Mouse (Mus musculus) liver, adult 2 months (tissue): ENCODE measurements around the gene Rac3. TPM values are rescaled to one million over a fixed set of nuclear protein-coding genes. Genes with fewer than 3 reads are reported as not detected.

ENCODE experiments used
- DNase-seq: peaks from one replicate; pipeline ENCODE4 v3.0.0-alpha.2; 2011; ENCODE audit warnings: low read depth, low spot score; ENCODE audit errors: extremely low read depth
- H3K27ac ChIP-seq: fragments of 200-500 bp; replicated peaks from 2 replicates; pipeline ENCODE4 v1.5.1; 2012; ENCODE audit warnings: low read depth, mild to moderate bottlenecking, control low read depth, inconsistent platforms, low read length; ENCODE audit not compliant: insufficient read depth
- H3K27me3 ChIP-seq: fragments of 200-500 bp; 2 replicates; pipeline ENCODE4 v1.6.1; 2012; ENCODE audit warnings: mild to moderate bottlenecking, moderate library complexity, low read length, inconsistent platforms; ENCODE audit not compliant: control insufficient read depth, insufficient read depth
- H3K36me3 ChIP-seq: fragments of 200-500 bp; 2 replicates; pipeline ENCODE4 v1.6.1; 2012; ENCODE audit warnings: low read length, inconsistent platforms; ENCODE audit not compliant: control insufficient read depth, insufficient read depth
- H3K4me1 ChIP-seq: fragments of 200-500 bp; 2 replicates; pipeline ENCODE4 v1.6.1; 2011; ENCODE audit warnings: low read length; ENCODE audit not compliant: control insufficient read depth, insufficient read depth
- H3K4me3 ChIP-seq: fragments of 200-500 bp; 2 replicates; pipeline ENCODE4 v1.5.1; 2011; ENCODE audit warnings: low read depth, mild to moderate bottlenecking, control low read depth, low read length, moderate library complexity; ENCODE audit not compliant: insufficient read depth
- H3K79me2 ChIP-seq: fragments of 200-500 bp; 2 replicates; pipeline ENCODE4 v1.6.1; 2012; ENCODE audit warnings: inconsistent platforms, mild to moderate bottlenecking, low read length, moderate library complexity; ENCODE audit not compliant: control insufficient read depth, insufficient read depth
- H3K9ac ChIP-seq: fragments of 200-500 bp; 2 replicates; pipeline ENCODE4 v1.6.1; 2012; ENCODE audit warnings: low read depth, mild to moderate bottlenecking, control low read depth, inconsistent platforms, low read length
- CTCF ChIP-seq: fragments of 200-500 bp; IDR thresholded peaks from 2 replicates; pipeline ENCODE4 v1.5.1; 2011; ENCODE audit warnings: low read depth, low read length, control low read depth
- POLR2A ChIP-seq: fragments of 200-500 bp; IDR thresholded peaks from 2 replicates; pipeline ENCODE4 v1.6.1; 2011; ENCODE audit warnings: low read length, control low read depth; ENCODE audit not compliant: insufficient read depth; ENCODE audit errors: extremely low read depth
- WGBS: fragments of 180-500 bp; shearing (Covaris S2); methylation state at CpG from one replicate; pipeline ENCODE4 v1.1.7; 2018; 5-methylcytosine and 5-hydroxymethylcytosine counted together
- polyA plus RNA-seq: library from polyadenylated mRNA; depleted of rRNA; stranded (reverse); fragments of >200 nt; gene quantifications from 2 replicates; pipeline ENCODE4 v1.2.3, GENCODE M21; 2012
- total RNA-seq: library from RNA; depleted of rRNA; stranded (reverse); fragments of >200 nt; gene quantifications from 2 replicates; pipeline ENCODE4 v1.2.3, GENCODE M21; 2014

The Rac3 gene
- total and polyA plus RNA-seq, 2 experiments: 0.55 to 1.1 TPM

GRCm38 (mm10) chr11:120722761-120723382, 1.6 kb downstream of the Rac3 start:
- no peak overlapping the region for H3K9ac ChIP-seq
- no peaks in the 10 kb centered on the region for H3K79me2 ChIP-seq
- WGBS: 69% methylated on average over 11 of the region's 11 CpGs
- H3K27ac ChIP-seq: no peak overlapping the region
- no peaks in the 10 kb centered on the region for H3K27me3 ChIP-seq
- H3K4me3 ChIP-seq: no peak overlapping the region
- peaks cover 11% of the 10 kb centered on the region; the same call in 1 of the 2 replicates for H3K4me1 ChIP-seq
- no peak for TF ChIP-seq POLR2A
- TF ChIP-seq CTCF: no peak
- DNase-seq: peak; percentile 33
- peaks cover 4% of the 10 kb centered on the region for H3K36me3 ChIP-seq

- 91% methylated on average over 7 of the region's 7 CpGs for WGBS
- Histone ChIP-seq H3K4me3 (no peak overlapping the region), H3K9ac (no peak overlapping the region), H3K27ac (no peak overlapping the region), H3K36me3 (peaks cover 4% of the 10 kb centered on the region), H3K27me3 (no peaks in the 10 kb centered on the region), H3K4me1 (peaks cover 11% of the 10 kb centered on the region; the same call in 1 of the 2 replicates), H3K79me2 (no peaks in the 10 kb centered on the region)
- TF ChIP-seq CTCF (no peak), POLR2A (0 out of 2 replicates have a peak, but pooled peaks have one; percentile 17)
- no peak for DNase-seq
Measured at GRCm38 (mm10) chr11:120723509-120723908, 2.2 kb downstream of the Rac3 start.

GRCm38 (mm10) chr11:120726243-120727168, 5.2 kb downstream of the Rac3 start:
- TF ChIP-seq CTCF (no peak), POLR2A (no peak)
- no peaks in the 10 kb centered on the region for H3K27me3 ChIP-seq
- WGBS: 12% methylated on average over 33 of the region's 36 CpGs
- peak overlapping the region; percentile 95 for H3K27ac ChIP-seq
- H3K4me1 ChIP-seq: peaks cover 14% of the 10 kb centered on the region; the same call in 1 of the 2 replicates
- H3K9ac ChIP-seq: peak overlapping the region; percentile 87
- DNase-seq: peak; percentile 81
- no peaks in the 10 kb centered on the region for H3K79me2 ChIP-seq
- H3K36me3 ChIP-seq: peaks cover 4% of the 10 kb centered on the region
- H3K4me3 ChIP-seq: peak overlapping the region; percentile 79

- H3K27ac ChIP-seq: peak within 1 kb of the TSS; percentile 95
- H3K4me1 ChIP-seq: peaks cover 10% of the 10 kb centered on the region; the same call in 1 of the 2 replicates
- no peaks in the 10 kb centered on the region for H3K79me2 ChIP-seq
- peak; percentile 99 for DNase-seq
- H3K9ac ChIP-seq: peak within 1 kb of the TSS; percentile 87
- H3K36me3 ChIP-seq: peaks cover 4% of the 10 kb centered on the region
- H3K27me3 ChIP-seq: no peaks in the 10 kb centered on the region
- peak; percentile 62 for TF ChIP-seq CTCF
- peak; percentile 95 for TF ChIP-seq POLR2A
- peak within 1 kb of the TSS; percentile 79 for H3K4me3 ChIP-seq
- 2% methylated on average over 14 of the region's 14 CpGs for WGBS
Measured at GRCm38 (mm10) chr11:120727169-120727527, 5.9 kb downstream of the Rac3 start, which contains the start of gene Dcxr. TSS of gene Dcxr (minus strand) at chr11:120727281.

GRCm38 (mm10) chr11:120727564-120727963, 6.3 kb downstream of the Rac3 start:
- no peak overlapping the region for H3K9ac ChIP-seq
- H3K27me3 ChIP-seq: no peaks in the 10 kb centered on the region
- no peak for DNase-seq
- peaks cover 10% of the 10 kb centered on the region; the same call in 1 of the 2 replicates for H3K4me1 ChIP-seq
- TF ChIP-seq CTCF (no peak), POLR2A (no peak)
- no peak overlapping the region for H3K27ac ChIP-seq
- 54% methylated on average over 11 of the region's 12 CpGs for WGBS
- H3K36me3 ChIP-seq: peaks cover 4% of the 10 kb centered on the region
- no peaks in the 10 kb centered on the region for H3K79me2 ChIP-seq
- H3K4me3 ChIP-seq: no peak overlapping the region
